Mouse (Mus musculus) mouse embryonic stem cell (cell line): ENCODE data around the gene Iqschfp.

Source experiments
- in situ Hi-C, 2 experiments: fragments of 300-500 bp; cut with MboI; formaldehyde crosslinking; loops; 1 replicate in 1 of 2; 3 replicates in 1 of 2; pipeline ENCODE4 v1.14.3; 2019 to 2020; ENCODE audit warnings: low sequenced_read_pairs in 2 of 2, low pct_unique_long_range_greater_than_20kb in 1 of 2, mixed read lengths in 1 of 2; ENCODE audit not compliant: unreplicated experiment in 1 of 2

The Iqschfp gene

GRCm38 (mm10) chr3:68583771-68584511, 691.9 kb downstream of the Iqschfp start:
- in situ Hi-C loops: no loop called here

- in situ Hi-C loops: no loop called here
Observed at GRCm38 (mm10) chr3:68585213-68585612, 693.2 kb downstream of the Iqschfp start.

GRCm38 (mm10) chr3:68586646-68587064, 694.6 kb downstream of the Iqschfp start:
- in situ Hi-C loops: no loop called here

GRCm38 (mm10) chr3:68587567-68588245, 695.7 kb downstream of the Iqschfp start:
- in situ Hi-C loops: no loop called here

- in situ Hi-C loops: no loop called here
Observed at GRCm38 (mm10) chr3:68589220-68589840, 697.3 kb downstream of the Iqschfp start.

GRCm38 (mm10) chr3:68590436-68590835, 698.4 kb downstream of the Iqschfp start:
- in situ Hi-C loops: no loop called here

GRCm38 (mm10) chr3:68592575-68592974, 700.5 kb downstream of the Iqschfp start:
- in situ Hi-C loops: no loop called here

GRCm38 (mm10) chr3:68593073-68593867, 701.2 kb downstream of the Iqschfp start:
- in situ Hi-C loops: no loop called here

GRCm38 (mm10) chr3:68595316-68595925, 703.4 kb downstream of the Iqschfp start:
- in situ Hi-C loops: no loop called here

GRCm38 (mm10) chr3:68596938-68597337, 704.9 kb downstream of the Iqschfp start:
- in situ Hi-C loops: no loop called here

GRCm38 (mm10) chr3:68602891-68603290, 710.9 kb downstream of the Iqschfp start:
- in situ Hi-C loops: no loop called here

GRCm38 (mm10) chr3:68604467-68604866, 712.4 kb downstream of the Iqschfp start:
- in situ Hi-C loops: no loop called here

- in situ Hi-C loops: no loop called here
Observed at GRCm38 (mm10) chr3:68604962-68605361, 712.9 kb downstream of the Iqschfp start.

GRCm38 (mm10) chr3:68605942-68606603, 714.0 kb downstream of the Iqschfp start:
- in situ Hi-C loops: no loop called here

- in situ Hi-C loops: no loop called here
Observed at GRCm38 (mm10) chr3:68606730-68607129, 714.7 kb downstream of the Iqschfp start.

- in situ Hi-C loops: no loop called here
Observed at GRCm38 (mm10) chr3:68607336-68607735, 715.3 kb downstream of the Iqschfp start.

GRCm38 (mm10) chr3:68608848-68609497, 716.9 kb downstream of the Iqschfp start:
- in situ Hi-C loops: no loop called here
